Mouse (Mus musculus) limb, embryonic 11.5 days (tissue): ENCODE measurements around the gene Nwd1. TPM values are rescaled to one million over a fixed set of nuclear protein-coding genes. Genes with fewer than 3 reads are reported as not detected.

Experiments used
- ATAC-seq: fragments of 200-750 bp; cut with Nextera tagmentation; 2 replicates; pipeline ENCODE4 v1.8.0; 2017; ENCODE audit warnings: low read depth; ENCODE audit not compliant: insufficient number of reproducible peaks, low FRiP score, low TSS enrichment
- DNase-seq: peaks from one replicate; pipeline ENCODE4 v3.0.0-alpha.2; 2015; ENCODE audit warnings: low spot score
- H3K27ac ChIP-seq: fragments of 300-500 bp; sonication (generic); replicated peaks from 2 replicates; pipeline ENCODE4 v1.5.1; 2014; ENCODE audit warnings: low read depth, mild to moderate bottlenecking, low read length
- H3K27me3 ChIP-seq: fragments of 300-500 bp; sonication (generic); 2 replicates; pipeline ENCODE4 v1.6.1; 2014; ENCODE audit warnings: mild to moderate bottlenecking, low read length, mixed read lengths; ENCODE audit not compliant: control insufficient read depth, insufficient read depth
- H3K36me3 ChIP-seq: fragments of 300-500 bp; sonication (generic); 2 replicates; pipeline ENCODE4 v1.6.1; 2014; ENCODE audit warnings: mild to moderate bottlenecking, low read length, moderate library complexity, mixed read lengths; ENCODE audit not compliant: control insufficient read depth, insufficient read depth
- H3K4me1 ChIP-seq: fragments of 300-500 bp; sonication (generic); 2 replicates; pipeline ENCODE4 v1.6.1; 2014; ENCODE audit warnings: low read length, mixed read lengths; ENCODE audit not compliant: control insufficient read depth, insufficient read depth
- H3K4me2 ChIP-seq: fragments of 300-500 bp; sonication (generic); 2 replicates; pipeline ENCODE4 v1.6.1; 2014; ENCODE audit warnings: low read depth, mild to moderate bottlenecking, moderate library complexity; ENCODE audit not compliant: severe bottlenecking
- H3K4me3 ChIP-seq: fragments of 300-500 bp; sonication (generic); 2 replicates; pipeline ENCODE4 v1.5.1; 2014; ENCODE audit warnings: low read depth, low read length
- H3K9ac ChIP-seq: fragments of 300-500 bp; sonication (generic); 2 replicates; pipeline ENCODE4 v1.6.1; 2014; ENCODE audit warnings: mild to moderate bottlenecking, low read length
- H3K9me3 ChIP-seq: fragments of 300-500 bp; sonication (generic); 2 replicates; pipeline ENCODE4 v1.6.1; 2016; ENCODE audit warnings: low read length; ENCODE audit not compliant: control insufficient read depth
- WGBS: fragments of 180-500 bp; shearing (Covaris S2); extraction: QIAGEN DNeasy Blood & Tissue Kit; methylation state at CpG from one replicate; pipeline ENCODE4 v1.1.7; 2014; 5-methylcytosine and 5-hydroxymethylcytosine counted together
- polyA plus RNA-seq: library from polyadenylated mRNA; unstranded; fragments of >200 nt; fragmentation: Nextera tagmentation; extraction: Ambion mirVana; gene quantifications from 2 replicates; pipeline ENCODE4 v1.2.1, GENCODE M21; 2014

Nwd1 gene
- polyA plus RNA-seq, 1 experiment from 2014 or later = 0.03 TPM

DNA sequence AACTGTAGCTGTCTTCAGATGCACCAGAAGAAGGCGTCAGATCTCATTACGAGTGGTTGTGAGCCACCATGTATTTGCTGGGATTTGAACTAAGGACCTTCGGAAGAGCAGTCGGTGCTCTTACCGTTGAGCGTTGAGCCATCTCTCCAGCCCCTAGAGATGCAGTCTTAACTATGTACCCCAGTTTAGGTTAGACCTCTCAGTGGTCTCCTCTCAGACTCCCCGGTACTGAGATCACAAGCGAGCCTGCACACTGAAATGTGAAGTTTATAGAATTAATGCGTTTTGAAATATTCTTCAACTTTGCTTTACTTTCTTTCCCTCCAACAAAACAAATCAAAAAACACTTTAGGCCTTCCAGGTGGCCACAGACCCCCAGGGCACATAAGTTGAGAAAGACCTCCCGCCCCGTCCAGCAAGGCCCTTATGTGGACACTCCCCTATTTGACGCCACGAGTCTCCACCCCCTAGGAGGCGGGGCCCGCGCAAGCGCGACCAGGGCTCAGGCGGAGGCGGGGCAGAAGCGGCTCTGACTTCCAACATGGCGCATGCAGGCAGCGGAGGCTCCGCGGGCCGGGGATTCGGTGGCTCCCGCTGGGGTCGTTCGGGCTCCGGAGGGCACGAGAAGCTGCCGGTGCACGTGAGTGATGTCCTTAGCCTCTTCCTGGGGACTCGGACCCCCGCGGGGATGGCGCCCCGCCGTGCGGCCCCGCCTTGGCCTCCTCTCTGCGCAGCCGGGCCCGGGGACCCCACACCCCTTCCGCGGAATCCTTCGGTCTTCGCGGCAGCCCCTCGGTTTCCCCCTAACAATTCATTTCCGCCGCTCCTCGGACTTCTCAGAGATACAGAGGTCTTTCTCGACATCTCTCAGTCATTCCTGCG lies 76.5 kb downstream of the Nwd1 start, which contains the start of gene Sin3b:
Sin3b (plus strand) TSS at position 517 of the 882 bp plus-strand sequence.
- Histone ChIP-seq H3K4me3 (peak within 1 kb of the TSS; percentile 94), H3K4me1 (peaks cover 5% of the 10 kb centered on the region; the same call in 1 of the 2 replicates), H3K27me3 (no peaks in the 10 kb centered on the region), H3K27ac (no peak within 1 kb of the TSS), H3K9ac (peak within 1 kb of the TSS; percentile 93), H3K4me2 (peak within 1 kb of the TSS; percentile 81), H3K36me3 (peaks cover 14% of the 10 kb centered on the region), H3K9me3 (no peaks in the 10 kb centered on the region)
- peak; percentile 97 for ATAC-seq
- peak; percentile 95 for DNase-seq
- WGBS = 16% methylated on average over 46 of the region's 56 CpGs

DNA sequence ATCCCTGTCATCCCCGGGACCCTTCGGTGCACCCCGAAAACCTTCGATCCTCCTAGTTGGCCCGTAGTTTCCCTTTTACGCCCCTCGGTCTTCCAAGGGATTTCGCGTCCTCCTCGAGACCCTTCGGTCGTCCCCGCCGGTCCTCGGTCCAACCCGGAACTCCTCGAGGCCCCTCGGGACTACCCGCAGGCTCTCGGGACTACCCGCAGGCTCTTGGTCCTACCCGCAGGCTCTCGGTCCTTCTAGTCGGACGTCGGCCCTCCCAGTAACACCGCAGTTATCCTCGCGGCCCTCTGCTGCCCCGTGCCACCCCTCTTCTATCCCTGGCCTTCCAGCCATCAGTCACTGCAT lies 77.1 kb downstream of the Nwd1 start:
- no peaks in the 10 kb centered on the region for H3K27me3 ChIP-seq
- DNase-seq (peak; percentile 48), ATAC-seq (peak; percentile 31; the same call in 1 of the 2 replicates)
- H3K36me3 ChIP-seq = peaks cover 16% of the 10 kb centered on the region
- H3K27ac ChIP-seq = no peak overlapping the region
- H3K9me3 ChIP-seq = no peaks in the 10 kb centered on the region
- peak overlapping the region; percentile 81 for H3K4me2 ChIP-seq
- 1% methylated on average over 30 of the region's 30 CpGs for WGBS
- peak overlapping the region; percentile 94 for H3K4me3 ChIP-seq
- peaks cover 5% of the 10 kb centered on the region; the same call in 1 of the 2 replicates for H3K4me1 ChIP-seq
- H3K9ac ChIP-seq = peak overlapping the region; percentile 93

DNA sequence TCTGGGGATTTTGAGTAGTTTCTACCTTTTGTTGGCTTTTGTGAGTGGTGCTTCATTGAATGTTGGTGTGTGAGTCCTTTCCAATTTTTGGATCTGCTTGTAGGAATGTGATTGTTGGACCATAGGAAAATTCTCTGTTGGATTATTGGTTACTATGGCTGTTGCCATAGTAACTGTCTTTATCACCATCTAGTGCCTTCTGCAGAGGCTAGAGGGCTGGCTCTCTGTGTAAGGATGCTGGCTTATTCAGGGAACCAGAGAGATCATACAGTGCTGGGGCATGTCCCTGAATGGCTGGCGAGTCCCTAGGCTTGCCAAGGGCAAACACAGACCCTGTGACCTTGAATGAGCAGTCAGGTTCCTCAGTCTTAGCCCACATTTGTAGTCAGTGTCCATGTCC lies 82.1 kb downstream of the Nwd1 start:
- ATAC-seq (no peak), DNase-seq (no peak)
- Histone ChIP-seq H3K4me2 (no peak overlapping the region), H3K9ac (no peak overlapping the region), H3K27ac (no peak overlapping the region), H3K27me3 (no peaks in the 10 kb centered on the region), H3K4me3 (no peak overlapping the region), H3K36me3 (peaks cover 42% of the 10 kb centered on the region), H3K4me1 (peaks cover 5% of the 10 kb centered on the region; the same call in 1 of the 2 replicates), H3K9me3 (no peaks in the 10 kb centered on the region)
- 85% methylated on average over 1 of the region's 1 CpGs for WGBS

DNA sequence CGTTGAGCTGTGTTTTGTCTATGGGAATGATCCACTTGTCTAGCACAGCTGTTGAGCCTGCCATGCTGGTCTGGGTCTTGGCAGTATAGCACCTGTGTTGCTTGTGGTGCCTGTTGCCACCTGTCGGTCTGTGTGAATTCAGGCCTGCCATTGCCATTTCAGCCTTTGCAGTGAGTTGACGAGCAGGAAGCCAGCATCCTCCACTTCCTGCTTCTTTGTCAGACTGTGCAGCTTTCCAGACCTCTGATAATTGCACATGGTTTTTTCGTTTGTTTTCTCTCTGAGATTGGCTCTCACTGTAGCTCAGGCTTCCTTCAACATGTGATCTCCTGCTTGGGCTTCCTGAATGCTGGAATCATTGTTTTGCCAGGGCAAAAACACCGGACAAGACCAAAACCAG lies 88.5 kb downstream of the Nwd1 start:
- no peak for DNase-seq
- no peaks in the 10 kb centered on the region for H3K4me1 ChIP-seq
- H3K9me3 ChIP-seq = no peaks in the 10 kb centered on the region
- H3K36me3 ChIP-seq = peaks cover 34% of the 10 kb centered on the region; the same call in 1 of the 2 replicates
- no peak overlapping the region for H3K4me2 ChIP-seq
- no peak overlapping the region for H3K27ac ChIP-seq
- no peak overlapping the region for H3K9ac ChIP-seq
- no peaks in the 10 kb centered on the region for H3K27me3 ChIP-seq
- WGBS = 86% methylated on average over 5 of the region's 5 CpGs
- ATAC-seq = no peak
- H3K4me3 ChIP-seq = no peak overlapping the region

DNA sequence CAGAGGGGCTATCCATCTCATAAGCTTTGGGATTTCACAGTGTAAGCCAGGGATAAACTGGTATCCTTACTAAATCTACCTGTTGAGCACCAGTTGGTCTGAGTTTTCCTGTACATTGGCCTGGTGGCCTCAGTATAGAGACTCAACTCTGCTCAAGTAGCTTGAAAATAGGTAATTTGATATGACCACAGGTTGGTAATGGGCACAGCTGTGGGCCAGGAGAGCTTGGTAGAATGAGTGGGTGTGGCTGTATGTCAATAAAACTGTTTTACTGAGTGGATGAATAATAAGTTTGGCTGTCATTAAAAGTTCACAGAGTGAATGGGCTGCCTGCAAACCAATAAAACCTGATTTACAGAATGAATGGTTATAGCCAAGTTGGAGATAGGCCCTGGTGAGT lies 90.4 kb downstream of the Nwd1 start:
- Histone ChIP-seq H3K9me3 (no peaks in the 10 kb centered on the region), H3K4me3 (no peak overlapping the region), H3K9ac (no peak overlapping the region), H3K36me3 (peaks cover 32% of the 10 kb centered on the region; the same call in 1 of the 2 replicates), H3K27ac (no peak overlapping the region), H3K27me3 (no peaks in the 10 kb centered on the region), H3K4me2 (no peak overlapping the region), H3K4me1 (no peaks in the 10 kb centered on the region)
- DNase-seq (no peak), ATAC-seq (no peak)

DNA sequence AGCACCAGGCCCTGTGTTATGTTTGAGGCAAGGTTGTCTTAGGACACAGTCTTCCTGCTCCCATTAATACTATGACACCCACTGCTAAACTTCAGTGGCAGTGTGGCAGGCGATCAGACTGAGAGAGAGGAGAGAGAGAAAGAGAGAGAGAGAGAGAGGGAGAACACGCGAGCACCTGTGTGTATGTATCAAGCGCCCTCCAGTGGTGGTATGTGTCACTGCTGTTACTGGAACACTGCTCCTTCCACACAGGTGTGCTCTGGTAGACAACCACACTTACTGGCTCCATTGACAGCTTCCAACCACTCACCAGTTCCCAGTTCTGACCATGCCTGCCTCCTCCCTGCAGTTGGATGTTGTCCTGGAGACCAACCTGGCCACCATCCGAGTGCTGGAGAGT lies 99.5 kb downstream of the Nwd1 start:
- H3K4me1 ChIP-seq = no peaks in the 10 kb centered on the region
- no peak overlapping the region for H3K27ac ChIP-seq
- H3K9ac ChIP-seq = no peak overlapping the region
- no peak overlapping the region for H3K4me3 ChIP-seq
- WGBS = 50% methylated on average over 4 of the region's 5 CpGs
- no peaks in the 10 kb centered on the region for H3K27me3 ChIP-seq
- no peak overlapping the region for H3K4me2 ChIP-seq
- peak; percentile 46; the same call in 1 of the 2 replicates for ATAC-seq
- H3K9me3 ChIP-seq = no peaks in the 10 kb centered on the region
- H3K36me3 ChIP-seq = peaks cover 35% of the 10 kb centered on the region
- peak; percentile 53 for DNase-seq

DNA sequence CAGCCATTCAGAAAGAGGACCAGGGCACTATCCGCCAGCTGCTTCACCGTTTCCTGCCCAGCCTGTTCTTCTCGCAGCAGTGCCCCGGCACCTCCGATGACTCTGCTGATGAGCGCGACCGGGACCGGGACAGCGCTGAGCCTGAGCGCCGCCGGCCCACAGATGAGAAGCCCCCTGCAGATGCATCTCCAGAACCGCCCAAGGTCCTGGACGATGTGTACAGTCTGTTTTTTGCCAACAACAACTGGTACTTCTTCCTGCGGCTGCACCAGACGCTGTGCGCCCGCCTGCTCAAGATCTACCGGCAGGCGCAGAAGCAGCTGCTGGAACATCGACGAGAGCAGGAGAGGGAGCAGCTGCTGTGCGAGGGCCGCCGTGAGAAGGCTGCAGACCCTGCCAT lies 103.3 kb downstream of the Nwd1 start:
- Histone ChIP-seq H3K4me1 (no peaks in the 10 kb centered on the region), H3K36me3 (peaks cover 48% of the 10 kb centered on the region), H3K4me3 (no peak overlapping the region), H3K27me3 (no peaks in the 10 kb centered on the region), H3K9me3 (no peaks in the 10 kb centered on the region), H3K27ac (no peak overlapping the region), H3K4me2 (no peak overlapping the region), H3K9ac (no peak overlapping the region)
- DNase-seq = no peak
- WGBS = 93% methylated on average over 26 of the region's 26 CpGs
- ATAC-seq = no peak

DNA sequence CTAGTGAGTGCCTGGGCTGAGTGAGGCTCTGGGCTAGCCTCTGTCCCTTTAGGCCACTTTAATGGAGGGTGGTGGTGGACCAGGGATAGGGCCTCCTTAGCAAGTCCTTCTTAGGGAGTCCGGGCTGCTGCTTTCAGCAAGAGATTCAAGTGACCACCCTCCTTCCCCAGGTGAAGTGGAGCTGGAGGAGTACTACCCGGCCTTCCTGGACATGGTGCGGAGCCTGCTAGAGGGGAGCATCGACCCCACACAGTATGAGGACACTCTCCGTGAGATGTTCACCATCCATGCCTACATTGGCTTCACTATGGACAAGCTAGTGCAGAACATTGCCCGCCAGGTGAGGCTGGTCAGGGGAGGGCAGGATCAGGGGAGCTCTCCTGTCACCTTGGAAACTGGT lies 103.8 kb downstream of the Nwd1 start:
- Histone ChIP-seq H3K4me3 (no peak overlapping the region), H3K36me3 (peaks cover 46% of the 10 kb centered on the region), H3K4me2 (no peak overlapping the region), H3K27ac (no peak overlapping the region), H3K27me3 (no peaks in the 10 kb centered on the region), H3K9ac (no peak overlapping the region), H3K9me3 (no peaks in the 10 kb centered on the region), H3K4me1 (no peaks in the 10 kb centered on the region)
- whole genome bisulfite sequencing = 96% methylated on average over 6 of the region's 6 CpGs
- no peak for DNase-seq
- ATAC-seq = no peak
